Mouse (Mus musculus): ENCODE measurements around the gene Triobp.
A peak's percentile ranks its signal among the peaks of the same experiment; 100 is the strongest.
"Not testable (repeated sequence)": the region's sequence is repeated elsewhere in the genome, so short reads cannot be mapped to it uniquely, and the experiment has no call there.

Gene Triobp

DNA sequence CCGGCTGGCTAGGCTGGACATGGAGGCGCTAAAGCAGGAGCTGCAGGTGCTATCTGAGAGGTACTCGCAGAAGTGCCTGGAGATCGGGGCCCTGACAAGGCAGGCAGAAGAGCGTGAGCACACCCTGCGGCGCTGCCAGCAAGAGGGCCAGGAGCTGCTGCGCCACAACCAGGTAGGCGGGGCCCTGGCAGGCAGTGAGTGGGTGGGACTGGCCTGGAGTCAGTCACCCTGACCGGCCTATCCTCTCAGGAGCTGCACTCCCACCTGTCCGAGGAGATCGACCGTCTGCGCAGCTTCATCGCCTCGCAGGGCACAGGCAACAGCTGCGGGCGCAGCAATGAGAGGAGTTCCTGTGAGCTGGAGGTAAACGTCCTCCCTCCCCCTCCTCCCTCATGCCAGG, 54.5 kb downstream of the Triobp start:
- DNase-seq = no peak

GRCm38 (mm10) chr15:79003079-79003478, 55.6 kb downstream of the Triobp start:
- no peak for DNase-seq

DNA sequence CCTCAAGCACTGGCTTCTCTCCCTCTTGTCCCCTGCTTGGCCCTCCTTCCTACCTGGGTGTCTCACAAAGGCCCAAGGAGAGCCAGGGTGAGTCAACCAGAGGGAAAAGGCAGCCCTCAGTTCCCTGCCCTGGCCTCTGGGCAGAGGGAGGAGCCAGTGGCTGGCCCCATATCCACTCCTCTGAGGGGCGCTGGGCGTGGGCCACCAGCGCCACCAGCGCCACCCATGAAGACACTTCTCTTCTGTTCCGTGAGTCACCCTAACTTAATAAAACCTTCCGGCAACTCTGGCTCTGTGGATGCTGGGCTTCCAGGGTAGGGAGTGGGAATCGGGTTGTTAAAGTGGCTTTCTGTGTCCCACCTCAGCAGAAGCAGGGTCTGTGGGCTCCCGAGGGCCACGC, 58.1 kb downstream of the Triobp start:
- DNase-seq = no peak

GRCm38 (mm10) chr15:79006638-79007037, 59.1 kb downstream of the Triobp start:
- no peak for DNase-seq

GRCm38 (mm10) chr15:79007059-79007458, 59.5 kb downstream of the Triobp start:
- no peak for DNase-seq

DNA sequence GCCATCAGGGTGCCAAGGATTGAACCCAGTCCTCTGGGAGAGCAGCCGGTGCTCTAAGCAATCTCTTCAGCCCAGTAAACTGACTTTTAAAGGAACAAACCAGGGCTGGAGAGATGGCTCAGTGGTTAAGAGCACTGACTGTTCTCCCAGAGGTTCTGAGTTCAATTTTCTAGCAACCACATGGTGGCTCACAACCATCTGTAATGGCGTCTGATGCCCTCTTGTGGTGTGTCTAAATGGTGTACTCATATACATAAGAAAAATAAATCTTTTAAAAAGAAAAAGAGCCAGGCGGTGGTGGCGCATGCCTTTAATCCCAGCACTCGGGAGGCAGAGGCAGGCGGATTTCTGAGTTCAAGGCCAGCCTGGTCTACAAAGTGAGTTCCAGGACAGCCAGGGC, 60.3 kb downstream of the Triobp start:
- not testable (repeated sequence) for DNase-seq

DNA sequence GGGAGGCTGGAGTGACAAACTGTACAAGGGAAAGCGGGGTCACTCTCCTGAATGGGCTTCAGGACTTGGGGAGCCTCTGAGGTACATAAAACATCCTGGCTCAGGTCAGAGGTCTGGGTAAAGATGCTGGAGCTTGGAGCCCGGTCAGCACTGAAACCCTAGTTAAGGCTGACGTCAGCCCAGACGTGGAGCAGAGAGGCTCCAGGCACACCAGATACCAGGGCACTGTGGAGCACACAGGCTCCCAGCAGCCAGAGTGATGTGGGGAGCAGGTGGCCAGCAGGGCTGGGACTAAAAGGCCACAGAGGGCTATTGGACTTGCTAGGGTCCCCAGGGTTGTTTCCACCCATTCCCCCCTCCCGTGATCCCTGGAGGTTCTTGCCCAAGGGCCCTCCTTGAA, 62.2 kb downstream of the Triobp start:
- DNase-seq = no peak

GRCm38 (mm10) chr15:79011550-79011949, 64.0 kb downstream of the Triobp start:
- DNase-seq = no peak

GRCm38 (mm10) chr15:79013382-79013781, 65.9 kb downstream of the Triobp start:
- no peak for DNase-seq

GRCm38 (mm10) chr15:79018191-79018590, 70.7 kb downstream of the Triobp start:
- DNase-seq = no peak

DNA sequence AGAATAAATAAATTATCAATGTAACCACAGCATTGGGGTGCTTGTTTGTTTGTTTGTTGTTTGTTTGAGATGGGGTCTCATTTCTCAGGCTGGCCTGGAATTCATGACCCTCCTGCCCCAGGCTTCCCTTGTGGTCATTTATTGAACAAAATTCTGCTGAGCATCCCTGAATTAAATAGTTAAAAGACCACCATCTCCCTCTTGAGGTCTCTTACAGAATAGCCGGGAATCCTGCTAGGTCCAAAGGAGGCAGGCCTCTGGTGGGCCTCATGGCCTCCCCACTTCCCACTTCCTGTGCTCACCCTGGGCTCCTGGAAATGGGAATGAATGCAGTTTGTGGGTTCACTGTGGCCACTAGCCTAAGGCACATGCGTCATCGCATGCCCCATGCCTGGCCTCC, 71.4 kb downstream of the Triobp start:
- DNase-seq = no peak

- no peak for DNase-seq
Observed at GRCm38 (mm10) chr15:79022671-79023230, 75.2 kb downstream of the Triobp start.

DNA sequence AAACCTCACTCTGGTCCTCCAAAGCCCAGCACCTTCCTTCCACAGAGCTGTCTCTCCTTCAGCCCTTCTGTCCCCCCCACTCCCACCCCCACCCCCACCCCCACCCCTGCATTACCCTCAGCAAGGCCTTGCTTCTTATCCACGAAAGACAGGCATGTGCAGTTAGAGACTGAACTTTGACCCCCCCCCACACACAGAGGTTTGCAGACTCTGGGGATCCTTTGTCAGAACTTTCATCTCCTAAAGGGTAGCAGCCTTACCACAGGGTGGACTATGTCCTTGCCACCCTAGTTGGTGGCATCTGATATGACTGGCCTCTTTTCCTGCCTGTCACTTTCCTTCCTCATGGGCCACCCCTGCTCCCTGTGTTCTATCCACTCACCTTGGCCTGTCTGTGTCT, 75.8 kb downstream of the Triobp start:
- DNase-seq = no peak

- DNase-seq = no peak
Observed at GRCm38 (mm10) chr15:79025687-79026308, 78.3 kb downstream of the Triobp start.

- no peak for DNase-seq
Observed at GRCm38 (mm10) chr15:79026511-79027290, 79.2 kb downstream of the Triobp start.

DNA sequence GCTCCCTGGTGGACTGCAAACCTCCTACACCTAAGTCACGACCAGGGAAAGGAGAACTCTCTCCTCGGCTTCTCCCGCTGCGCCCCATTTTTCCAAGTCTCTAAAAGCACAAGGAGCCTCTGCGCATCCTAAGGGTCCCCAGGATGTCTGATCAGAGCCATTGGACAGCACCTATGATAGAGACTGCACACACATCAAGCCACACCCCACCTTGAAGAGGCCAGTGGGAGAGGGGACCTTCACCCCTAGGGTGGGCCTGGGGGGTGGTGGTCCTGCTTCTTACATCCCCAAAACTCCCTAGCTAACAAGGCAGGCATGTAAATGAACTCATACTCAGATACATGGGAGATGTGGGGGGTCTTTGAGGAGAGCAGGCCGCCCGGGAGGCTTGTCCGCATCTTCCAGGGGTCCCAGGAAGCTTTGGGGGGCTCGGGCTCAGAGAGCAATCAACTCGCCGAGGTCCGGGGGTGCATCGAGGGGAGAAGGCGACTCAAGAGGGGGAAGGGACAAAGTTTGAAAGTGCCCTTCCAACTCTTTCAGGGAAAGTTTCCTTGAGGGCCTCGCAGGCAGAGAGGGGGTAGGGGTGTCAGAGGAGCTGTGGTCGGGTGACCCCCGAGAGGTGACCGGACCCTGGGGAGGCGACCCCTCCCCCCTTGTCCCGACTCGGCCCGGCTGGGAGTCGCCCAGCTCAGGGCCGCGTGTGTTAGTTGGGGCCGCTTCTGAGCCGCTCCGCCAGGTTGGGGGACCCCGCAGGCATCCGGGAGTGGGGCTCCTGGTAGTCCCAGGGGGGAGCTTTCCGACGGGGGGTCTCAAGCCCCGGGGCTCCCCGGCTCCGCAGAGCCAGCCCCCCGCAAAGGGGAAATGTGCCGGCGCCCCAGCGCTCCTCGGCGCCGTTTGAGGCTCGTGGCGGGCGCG, 80.0 kb downstream of the Triobp start:
- no peak for DNase-seq

GRCm38 (mm10) chr15:79028237-79028738, 80.8 kb downstream of the Triobp start, which contains the start of gene H1f0:
Gene H1f0, plus strand, starts transcription at chr15:79028450.
- peak; percentile 83 for DNase-seq

DNA sequence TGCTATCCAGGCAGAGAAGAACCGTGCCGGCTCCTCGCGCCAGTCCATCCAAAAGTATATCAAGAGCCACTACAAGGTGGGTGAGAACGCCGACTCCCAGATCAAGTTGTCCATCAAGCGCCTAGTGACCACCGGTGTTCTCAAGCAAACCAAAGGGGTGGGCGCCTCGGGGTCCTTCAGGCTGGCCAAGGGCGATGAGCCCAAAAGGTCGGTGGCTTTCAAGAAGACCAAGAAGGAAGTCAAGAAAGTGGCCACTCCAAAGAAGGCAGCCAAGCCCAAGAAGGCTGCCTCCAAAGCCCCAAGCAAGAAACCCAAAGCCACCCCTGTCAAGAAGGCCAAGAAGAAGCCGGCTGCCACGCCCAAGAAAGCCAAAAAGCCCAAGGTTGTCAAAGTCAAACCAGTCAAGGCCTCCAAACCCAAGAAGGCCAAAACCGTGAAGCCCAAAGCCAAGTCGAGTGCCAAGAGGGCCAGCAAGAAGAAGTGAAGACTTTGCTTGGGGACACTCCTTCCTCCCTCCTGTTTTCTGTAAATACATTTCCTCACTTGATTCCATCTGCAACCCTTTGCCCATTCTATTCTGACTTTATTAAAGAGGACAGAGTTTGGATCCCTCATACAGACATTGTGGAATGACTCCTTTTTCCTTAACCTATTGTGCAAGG, 81.4 kb downstream of the Triobp start:
- DNase-seq = no peak

DNA sequence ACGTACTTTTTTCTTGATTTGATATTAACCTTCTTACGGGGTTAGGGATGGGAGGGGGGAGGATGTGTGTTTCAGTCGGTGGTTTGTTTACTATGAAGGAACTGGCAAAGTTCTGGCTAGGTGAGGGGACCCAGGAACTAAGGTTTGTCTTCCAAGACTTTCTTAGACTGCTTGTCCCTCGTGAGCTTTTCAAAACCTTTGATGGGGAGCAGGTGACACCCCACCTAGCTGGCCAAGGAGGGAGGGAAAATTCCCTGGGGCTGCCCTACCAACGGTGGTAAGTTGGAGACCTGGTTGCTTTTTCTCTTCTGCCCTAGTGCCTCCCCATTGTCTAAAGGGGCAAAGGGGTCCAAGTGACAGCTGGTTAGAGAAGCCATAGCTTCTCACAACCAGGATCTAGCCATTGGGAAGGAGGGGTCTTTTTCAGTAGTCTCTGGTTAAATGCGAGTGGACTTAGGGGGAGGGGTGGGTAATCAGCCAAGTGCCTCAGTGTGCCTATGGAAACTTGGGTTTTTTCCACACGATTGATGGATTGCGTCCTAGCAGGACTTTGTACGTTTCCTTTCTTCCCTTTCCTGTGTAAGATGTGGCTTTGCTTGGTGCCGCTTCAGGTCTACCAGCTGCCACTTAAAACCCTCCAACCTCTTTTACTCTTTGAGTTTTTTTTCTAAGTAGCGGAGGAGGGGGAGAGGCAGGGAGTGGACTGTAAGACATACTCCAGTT, 82.2 kb downstream of the Triobp start:
- DNase-seq = no peak

GRCm38 (mm10) chr15:79030551-79031435, 83.3 kb downstream of the Triobp start:
- DNase-seq = peak; percentile 53

DNA sequence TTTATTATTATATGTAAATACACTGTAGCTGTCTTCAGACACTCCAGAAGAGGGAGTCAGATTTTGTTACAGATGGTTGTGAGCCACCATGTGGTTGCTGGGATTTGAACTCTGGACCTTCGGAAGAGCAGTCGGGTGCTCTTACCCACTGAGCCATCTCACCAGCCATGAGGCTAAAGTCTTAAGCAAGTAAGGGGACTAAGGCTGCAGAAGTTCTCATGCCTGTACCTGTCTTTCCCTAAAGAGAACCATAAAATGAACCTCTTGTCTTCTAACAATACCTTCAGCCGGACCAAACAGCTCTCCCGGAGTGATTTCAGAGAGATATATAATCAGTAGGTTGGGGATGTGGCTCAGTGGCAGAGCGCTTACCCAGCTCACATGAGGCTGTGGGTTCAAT, 84.4 kb downstream of the Triobp start:
- not testable (repeated sequence) for DNase-seq

All from thymus, postnatal 25 days (tissue).